Mouse (Mus musculus): ENCODE results near the gene Slc35d1.

- no peak for TF ChIP-seq GATA1 (IDR thresholded peaks at IDR 0.05; ENCODE audit: low read length)
- TF ChIP-seq TAL1 (IDR thresholded peaks at IDR 0.05; ENCODE audit: low read length), result no peak
Measured at GRCm38 (mm10) chr4:103263812-103264396, 48.9 kb upstream of the Slc35d1 start.

All from erythroblast, embryonic 14.5 days (primary cell).